Mouse (Mus musculus): ENCODE data around the gene C2cd5.
"Not testable (repeated sequence)": the region's sequence is repeated elsewhere in the genome, so short reads cannot be mapped to it uniquely, and the experiment has no call there.

The C2cd5 gene

DNA sequence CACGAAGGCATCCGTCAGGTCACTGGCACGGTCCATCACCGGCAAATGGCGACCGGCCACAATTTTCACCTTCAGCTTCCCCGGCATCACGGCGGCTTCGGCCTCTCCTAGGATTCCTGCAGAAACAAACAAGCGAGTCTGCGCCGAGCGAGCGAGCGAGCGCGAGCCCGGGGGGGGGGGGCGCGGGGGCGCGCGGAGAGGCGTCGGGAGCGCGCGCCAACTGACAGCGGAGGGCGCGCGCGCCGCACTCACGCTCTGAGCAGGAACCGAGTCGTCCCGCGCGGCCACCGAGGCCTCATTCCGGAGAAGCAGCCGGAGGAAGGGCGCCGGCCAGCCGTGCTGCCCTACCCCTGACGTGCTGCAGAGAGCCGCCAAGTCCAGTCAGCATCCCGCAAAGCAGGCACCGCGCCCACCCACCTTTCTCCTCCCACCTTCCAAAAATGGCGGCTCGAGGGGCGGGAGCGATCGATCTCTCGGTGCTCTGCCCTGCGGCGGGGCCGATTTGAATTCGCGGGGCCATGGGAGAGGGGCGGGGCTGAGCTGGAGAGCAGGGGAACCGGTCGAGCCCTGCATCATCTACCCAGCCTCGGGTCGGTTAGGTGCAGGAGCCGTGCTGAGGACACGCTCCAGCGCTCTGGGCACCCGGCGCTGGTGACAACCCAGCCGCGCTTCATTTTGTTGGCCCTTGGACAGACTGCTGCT lies at the start of gene C2cd5:
C2cd5 (minus strand) TSS at position 461 of the 702 bp plus-strand sequence.
- peak; percentile 99 for DNase-seq

DNA sequence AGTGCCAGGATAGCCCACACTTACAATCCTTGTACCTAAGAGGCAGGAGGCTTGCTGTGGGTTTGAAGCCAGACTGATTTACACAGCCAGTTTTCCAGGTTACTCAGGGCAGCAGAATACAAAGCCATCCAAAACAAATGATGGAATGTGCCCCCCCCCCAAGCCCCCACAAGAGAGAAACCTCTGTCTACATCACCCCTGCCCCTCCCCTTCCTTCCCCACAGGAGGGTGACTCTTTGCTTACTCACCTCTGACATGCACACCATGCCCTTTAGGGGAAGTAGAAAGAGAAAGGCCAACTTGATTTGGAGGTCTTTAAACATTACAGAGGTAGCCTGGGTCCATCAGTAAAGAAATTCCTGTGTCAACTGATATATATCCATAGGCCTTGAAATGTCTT lies 48.9 kb upstream of the C2cd5 start:
- no peak for DNase-seq

GRCm38 (mm10) chr6:143146756-143147155 lies 46.8 kb upstream of the C2cd5 start:
- peak; percentile 31 for DNase-seq

- DNase-seq = no peak
These were observed 45.1 kb upstream of the C2cd5 start for GRCm38 (mm10) chr6:143145051-143145450.

GRCm38 (mm10) chr6:143144556-143144955 lies 44.6 kb upstream of the C2cd5 start:
- no peak for DNase-seq

- DNase-seq = no peak
These were observed 43.9 kb upstream of the C2cd5 start for GRCm38 (mm10) chr6:143143775-143144273.

DNA sequence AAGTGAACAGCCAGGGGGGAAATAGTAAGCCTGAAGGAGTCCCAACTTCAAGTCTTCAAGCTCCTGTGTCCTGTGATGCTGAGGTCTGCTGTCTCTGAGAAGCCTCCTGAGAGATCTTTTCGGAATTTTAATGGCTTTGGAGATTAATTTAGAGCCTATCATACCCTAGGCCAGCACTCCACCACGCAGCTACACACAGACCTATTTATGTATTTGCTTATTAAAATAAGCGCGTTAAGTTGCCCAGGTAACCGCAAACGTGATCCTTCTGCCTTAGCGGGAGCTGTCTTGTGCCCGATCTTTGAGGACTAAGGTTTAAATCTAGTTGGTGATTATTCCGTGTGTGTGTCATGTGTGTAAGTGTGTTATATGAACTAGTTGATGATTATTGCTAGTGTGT lies 43.4 kb upstream of the C2cd5 start:
- DNase-seq = no peak

DNA sequence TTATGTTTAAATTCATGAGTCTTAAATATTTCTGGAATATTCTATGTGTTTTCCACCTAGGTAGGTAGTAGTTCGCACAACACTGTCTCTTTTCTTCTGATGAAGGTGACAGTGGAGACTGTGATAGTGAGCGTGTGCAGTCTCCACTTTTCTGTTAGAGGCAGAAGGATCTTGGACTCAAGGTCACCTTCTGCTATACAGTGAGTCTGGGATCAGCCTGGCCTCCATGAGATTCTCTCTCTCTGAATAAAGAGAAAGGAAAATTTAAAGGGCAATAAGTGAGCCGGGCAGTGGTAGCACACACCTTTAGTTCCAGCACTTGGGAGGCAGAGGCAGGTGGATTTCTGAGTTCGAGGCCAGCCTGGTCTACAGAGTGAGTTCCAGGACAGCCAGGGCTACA lies 42.9 kb upstream of the C2cd5 start:
- DNase-seq = no peak

DNA sequence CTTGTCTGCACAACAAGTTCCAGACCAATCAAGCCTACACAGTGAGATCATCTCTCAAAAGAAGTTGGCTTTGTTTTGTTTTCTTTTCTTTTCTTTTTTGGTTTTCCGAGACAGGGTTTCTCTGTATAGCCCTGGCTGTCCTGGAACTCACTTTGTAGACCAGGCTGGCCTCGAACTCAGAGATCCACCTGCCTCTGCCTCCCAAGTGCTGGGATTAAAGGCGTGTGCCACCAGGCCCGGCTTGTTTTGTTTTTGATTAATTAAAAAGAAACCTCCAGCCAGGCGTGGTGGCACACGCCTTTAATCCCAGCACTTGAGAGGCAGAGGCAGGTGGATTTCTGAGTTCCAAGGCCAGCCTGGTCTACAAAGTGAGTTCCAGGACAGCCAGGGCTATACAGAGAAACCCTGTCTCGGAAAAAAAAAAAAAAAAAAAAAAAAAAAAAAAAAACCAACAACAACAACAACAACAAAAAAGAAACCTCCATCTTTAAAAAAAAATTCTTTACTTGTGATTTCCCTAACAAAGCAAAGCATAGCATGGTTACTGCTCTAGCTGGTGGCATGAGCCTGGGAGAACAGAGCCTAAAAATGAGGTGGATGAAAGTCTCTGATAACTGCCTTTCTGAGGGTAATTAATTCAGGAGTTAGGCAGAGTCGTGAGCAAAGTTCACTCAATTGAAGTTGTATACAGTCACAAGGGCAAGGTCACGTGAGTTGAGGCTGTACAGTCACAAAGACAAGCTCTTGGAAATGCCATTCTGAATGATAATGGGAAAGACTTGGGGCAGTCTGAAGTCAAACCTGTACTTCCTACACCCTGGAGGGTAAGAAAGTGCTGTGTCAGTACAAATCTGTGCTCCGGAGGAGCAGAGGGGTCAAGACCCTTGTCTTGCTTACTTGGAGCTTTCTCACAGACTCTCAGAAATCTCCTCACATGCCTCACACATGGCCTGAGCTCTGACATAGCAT lies 42.0 kb upstream of the C2cd5 start:
- DNase-seq = not testable (repeated sequence)

- DNase-seq = no peak
These were observed 40.9 kb upstream of the C2cd5 start for GRCm38 (mm10) chr6:143140884-143141283.

- DNase-seq = no peak
These were observed 39.5 kb upstream of the C2cd5 start for GRCm38 (mm10) chr6:143139417-143139816.

GRCm38 (mm10) chr6:143137341-143137740 lies 37.4 kb upstream of the C2cd5 start:
- DNase-seq = no peak

- no peak for DNase-seq
These were observed 36.7 kb upstream of the C2cd5 start for GRCm38 (mm10) chr6:143136688-143137087.

DNA sequence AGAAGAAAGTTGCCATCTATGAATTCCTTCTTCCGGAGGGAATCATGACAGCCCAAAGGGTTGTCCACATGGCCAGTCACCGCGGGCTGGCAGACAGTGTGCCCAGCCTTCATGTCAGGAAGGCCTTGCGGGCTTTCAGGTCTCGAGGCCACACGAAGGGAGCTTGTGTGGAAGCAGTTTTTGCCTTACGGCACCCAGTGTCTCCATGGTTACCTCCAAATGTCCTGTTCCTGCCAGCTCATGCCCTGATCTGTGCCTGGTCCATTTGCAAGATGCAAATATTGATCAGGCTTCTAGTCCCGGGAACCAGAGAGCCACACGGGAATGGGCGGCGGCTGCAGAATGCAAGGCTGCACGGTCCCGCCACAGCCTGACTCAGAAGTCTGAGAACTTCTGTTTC lies 35.2 kb upstream of the C2cd5 start:
- no peak for DNase-seq

DNA sequence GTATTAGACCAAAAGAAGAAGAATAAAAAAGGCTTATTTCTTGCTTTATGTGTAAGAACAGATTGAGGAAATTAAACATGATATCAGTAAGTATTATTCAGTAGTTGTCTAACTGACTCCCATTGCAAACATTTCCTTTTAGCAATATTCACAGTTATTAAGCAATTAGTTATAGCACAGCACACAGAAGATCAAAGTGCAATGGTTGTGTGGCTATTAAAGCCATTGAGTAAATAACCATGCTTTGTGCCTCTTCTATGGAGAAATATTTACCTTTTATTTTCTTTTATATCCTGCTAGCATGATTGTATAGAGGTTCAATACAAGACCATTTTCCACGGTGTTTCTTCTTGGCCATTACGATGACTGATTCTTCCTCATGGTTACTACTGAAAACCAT lies 33.2 kb upstream of the C2cd5 start:
- no peak for DNase-seq

- DNase-seq = no peak
These were observed 32.1 kb upstream of the C2cd5 start for GRCm38 (mm10) chr6:143131895-143132652.

GRCm38 (mm10) chr6:143130411-143130810 lies 30.5 kb upstream of the C2cd5 start:
- DNase-seq = no peak

DNA sequence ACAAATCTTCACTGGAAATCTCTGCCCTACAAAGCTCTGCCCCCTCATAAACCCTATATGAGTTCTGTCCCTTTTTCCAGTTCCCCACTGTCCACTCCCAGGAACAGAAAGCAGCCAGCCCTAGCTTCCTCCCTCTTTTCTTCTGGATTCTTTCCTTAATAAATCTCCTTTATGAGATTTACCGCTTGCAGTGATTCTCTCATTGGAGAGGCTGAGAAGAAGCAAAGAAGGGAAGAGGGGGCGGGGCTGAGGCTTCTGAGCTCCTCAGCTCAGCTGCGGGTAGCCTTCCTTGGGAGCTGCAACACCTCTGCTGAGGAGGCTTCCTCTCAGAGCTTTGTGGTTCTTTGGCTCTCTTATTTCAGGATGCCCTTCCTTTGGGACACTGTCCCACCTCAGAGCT lies 30.0 kb upstream of the C2cd5 start:
- no peak for DNase-seq

DNA sequence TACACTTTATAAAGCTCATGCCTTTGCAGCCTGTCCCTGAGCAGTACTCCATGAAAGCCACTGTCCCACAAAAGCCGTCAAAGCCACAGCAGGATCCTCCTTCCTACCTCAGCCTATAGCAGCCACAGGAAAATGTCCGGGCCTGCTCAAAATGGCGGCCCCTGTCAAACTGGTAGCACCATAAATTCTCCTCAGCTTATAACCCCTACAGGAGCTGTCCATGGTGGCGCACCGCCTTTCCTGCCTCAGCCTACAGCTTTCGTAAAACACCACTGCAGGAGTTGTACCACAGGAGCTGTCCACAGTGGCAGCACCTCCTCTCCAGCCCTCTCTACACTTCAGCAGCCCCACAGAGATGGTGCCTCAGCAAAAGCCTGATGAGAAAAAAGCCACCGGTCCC lies 29.5 kb upstream of the C2cd5 start:
- no peak for DNase-seq

- DNase-seq = no peak
These were observed 25.8 kb upstream of the C2cd5 start for GRCm38 (mm10) chr6:143125721-143126120.

GRCm38 (mm10) chr6:143119325-143119724 lies 19.4 kb upstream of the C2cd5 start:
- DNase-seq = no peak

- no peak for DNase-seq
These were observed 16.8 kb upstream of the C2cd5 start for GRCm38 (mm10) chr6:143116779-143117178.

- DNase-seq = no peak
These were observed 15.6 kb upstream of the C2cd5 start for GRCm38 (mm10) chr6:143115505-143115904.

Measured in lung, postnatal 10 days (tissue).